Mouse (Mus musculus): ENCODE data around the gene Prss1.
"Not testable (repeated sequence)": the region's sequence is repeated elsewhere in the genome, so short reads cannot be mapped to it uniquely, and the experiment has no call there.

Gene Prss1

DNA sequence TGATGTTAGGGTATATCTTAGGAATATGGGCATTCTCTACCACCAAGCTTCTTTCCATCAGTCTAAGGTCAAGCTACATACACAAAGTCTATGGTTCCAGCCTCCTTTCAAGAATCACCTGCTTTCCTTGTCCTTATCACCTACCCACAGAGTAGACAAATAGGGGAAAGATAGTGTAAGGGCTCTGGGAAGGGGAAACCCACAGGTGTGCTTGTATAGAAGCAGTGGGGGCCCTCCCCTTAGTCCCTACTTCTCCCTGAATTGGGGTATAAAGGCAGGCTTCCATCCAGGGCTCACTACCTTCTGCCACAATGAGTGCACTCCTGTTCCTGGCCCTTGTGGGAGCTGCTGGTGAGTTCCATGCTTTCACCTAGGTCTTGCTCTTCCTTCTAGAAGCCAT, at the start of gene Prss1:
Gene Prss1 (plus strand): TSS at position 301 of the 400 bp plus-strand sequence.
- DNase-seq = not testable (repeated sequence)

DNA sequence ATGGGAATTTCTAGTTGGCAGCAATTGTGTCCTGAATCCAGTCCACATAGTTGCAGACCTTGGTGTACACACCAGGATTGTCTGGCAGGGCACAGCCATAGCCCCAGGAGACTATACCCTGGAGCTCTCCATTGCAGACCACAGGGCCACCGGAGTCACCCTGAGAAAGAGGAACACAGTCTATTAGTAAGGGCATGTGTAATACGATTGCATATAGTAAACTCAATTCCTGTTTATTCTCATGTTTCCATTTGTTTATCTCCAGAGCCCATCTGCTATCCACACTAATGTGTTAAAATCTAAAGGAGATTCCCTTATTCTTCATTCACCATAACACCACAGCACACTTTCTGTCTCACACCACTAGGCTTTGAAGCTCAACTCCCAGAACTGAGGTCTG, 16.5 kb upstream of the Prss1 start:
- not testable (repeated sequence) for DNase-seq

DNA sequence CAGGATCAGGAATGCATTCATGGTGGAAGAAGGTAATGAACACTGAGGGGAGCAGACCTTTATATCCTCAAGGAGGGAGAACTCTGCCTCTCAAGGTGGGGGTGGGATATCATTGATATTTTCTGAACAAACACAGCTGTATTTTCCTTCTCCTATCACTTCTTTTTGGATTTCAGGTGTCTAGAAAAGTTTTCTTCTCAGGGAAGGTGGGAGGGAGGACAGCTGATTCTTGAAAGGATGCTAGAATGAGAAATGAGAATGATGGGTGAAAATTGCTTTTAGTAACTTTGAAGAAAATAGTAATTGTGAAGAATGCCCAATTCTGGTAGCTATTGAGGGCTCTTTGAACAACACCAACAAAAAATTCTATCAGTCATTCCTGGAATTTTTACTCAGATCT, 12.7 kb upstream of the Prss1 start, which contains the start of gene Gm10334:
Gene Gm10334 (minus strand): TSS at position 101 of the 400 bp plus-strand sequence.
- not testable (repeated sequence) for DNase-seq

DNA sequence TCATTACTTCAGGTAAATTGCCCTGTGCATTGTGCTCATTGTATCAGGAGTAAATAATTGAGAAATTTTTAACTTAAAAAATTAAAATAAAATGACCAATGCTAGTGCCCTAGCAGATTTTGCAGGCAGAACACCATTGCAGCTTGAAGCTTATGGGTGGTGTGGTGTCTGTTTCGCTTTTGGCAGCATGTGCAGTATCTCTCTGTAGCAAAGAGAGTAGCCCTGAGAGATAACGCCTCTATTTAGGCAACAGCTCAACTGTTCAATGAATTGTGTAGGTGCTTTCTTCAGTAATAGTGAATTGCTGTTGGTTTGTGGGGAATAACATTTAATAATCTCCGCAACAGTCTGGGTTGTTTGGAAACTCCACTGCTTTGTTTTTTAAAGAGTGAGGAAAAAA, 40.6 kb downstream of the Prss1 start:
- DNase-seq = no peak

DNA sequence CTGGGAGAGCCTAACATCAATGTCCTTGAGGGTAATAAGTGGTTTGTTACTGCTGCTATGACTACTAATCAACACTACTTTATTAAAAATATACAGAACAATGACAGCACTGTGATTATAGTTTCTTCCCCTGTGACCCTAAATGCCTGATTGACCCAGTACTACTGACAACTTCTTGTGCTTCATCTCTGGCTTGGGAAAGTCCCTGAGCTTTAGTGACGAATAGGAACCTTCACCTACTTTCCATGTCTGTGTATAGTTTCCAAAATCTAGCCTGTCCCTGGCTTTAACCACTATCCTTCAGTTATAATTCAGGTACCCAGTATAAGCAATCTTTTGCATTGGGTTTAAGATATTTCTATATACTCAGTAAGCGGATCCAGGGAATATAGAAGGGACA, 46.2 kb downstream of the Prss1 start:
- no peak for DNase-seq

DNA sequence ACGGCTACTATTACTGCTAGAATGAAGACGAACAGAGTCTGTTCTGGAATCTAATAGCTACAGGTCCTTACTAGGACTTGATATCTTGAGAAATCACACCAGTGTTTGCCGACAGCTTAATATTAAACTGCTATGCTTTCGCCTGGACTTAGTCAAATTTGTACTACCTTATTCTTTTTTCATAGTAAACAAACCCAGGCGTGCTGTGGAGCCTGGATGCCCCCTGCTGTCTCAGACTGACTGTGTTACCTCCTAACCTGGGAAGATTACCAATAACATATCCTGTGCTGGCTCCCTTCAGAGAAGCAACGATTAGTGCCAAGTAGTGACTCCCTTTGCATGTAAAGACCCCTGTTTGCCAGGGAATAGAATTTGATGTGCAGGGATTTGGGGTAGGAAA, 46.6 kb downstream of the Prss1 start:
- no peak for DNase-seq

All from cerebellum, postnatal 36 days (tissue).